Mouse (Mus musculus) CH12.LX (cell line): ENCODE measurements at regions not wholly inside any gene's neighbourhood (a gene's known extent, or its start where the extent isn't known, plus 50 kb on each side); places are given as distances from the start of the nearest gene placed in this dataset.

Source experiments
- CHD1 ChIP-seq: IDR thresholded peaks from 2 replicates; pipeline ENCODE4 v1.6.1; 2012; ENCODE audit warnings: low read depth, low read length, improper control_type of control experiment, inconsistent platforms
- CTCF ChIP-seq, 2 experiments: IDR thresholded peaks in 1 of 2; conservative IDR thresholded peaks in 1 of 2; 2 replicates each; pipeline ENCODE4 v1.5.1; 2011 to 2012; ENCODE audit warnings: low read depth in 2 of 2, low read length in 2 of 2, improper control_type of control experiment in 1 of 2, inconsistent platforms in 1 of 2, mild to moderate bottlenecking in 1 of 2, moderate library complexity in 1 of 2
- HCFC1 ChIP-seq: IDR thresholded peaks from 2 replicates; pipeline ENCODE4 v1.6.1; 2012; ENCODE audit warnings: low read depth, mild to moderate bottlenecking, inconsistent platforms, low read length, improper control_type of control experiment
- MAX ChIP-seq: IDR thresholded peaks from 2 replicates; pipeline ENCODE4 v1.6.1; 2011; ENCODE audit warnings: low read length, improper control_type of control experiment
- USF2 ChIP-seq: conservative IDR thresholded peaks from 2 replicates; pipeline ENCODE4 v1.6.1; 2011; ENCODE audit warnings: low read depth, low read length, improper control_type of control experiment
- ZC3H11A ChIP-seq: IDR thresholded peaks from 2 replicates; pipeline ENCODE4 v1.6.1; 2012; ENCODE audit warnings: low read depth, mild to moderate bottlenecking, inconsistent platforms, low read length, improper control_type of control experiment
- ZKSCAN1 ChIP-seq: IDR thresholded peaks from 2 replicates; pipeline ENCODE4 v1.6.1; 2012; ENCODE audit warnings: low read depth, inconsistent platforms, low read length, improper control_type of control experiment, borderline replicate concordance
- ZMIZ1 ChIP-seq: IDR thresholded peaks from 2 replicates; pipeline ENCODE4 v1.6.1; 2012; ENCODE audit warnings: low read depth, mild to moderate bottlenecking, inconsistent platforms, low read length, improper control_type of control experiment

GRCm38 (mm10) chr14:99411835-99412234 is 113.3 kb downstream of the Klf5 start:
- TF ChIP-seq ZC3H11A (no peak), USF2 (no peak), CTCF (conservative IDR thresholded peaks at IDR 0.05 in 1 of 2, IDR thresholded peaks at IDR 0.05 in 1 of 2; ENCODE audit: low read depth in 2 of 2, low read length in 2 of 2) (no peak), ZMIZ1 (no peak), HCFC1 (no peak), CHD1 (no peak), MAX (no peak), ZKSCAN1 (no peak)
